8 mouse cellular contexts compared by ENCODE assay signal in genomic region chr7:16028102-16028927, GRCm38 (mm10). TPM values are rescaled to one million over a fixed set of nuclear protein-coding genes. Genes with fewer than 3 reads are reported as not detected.
A peak's percentile ranks its signal among the peaks of the same experiment; 100 is the strongest.
DNase-seq lines count a peak whose midpoint lies in the region; ATAC-seq lines count a peak whose summit lies in the region.

No protein-coding gene starts in this region.

- H3K9ac ChIP-seq in hindbrain, embryonic 13.5 days, result no peak overlapping the region
- no peak overlapping the region for H3K9ac ChIP-seq in hindbrain, embryonic 11.5 days (ENCODE audit: low read depth, low read length)

- ATAC-seq in hindbrain, embryonic 13.5 days (ENCODE audit: low FRiP score), result no peak
- ATAC-seq in hindbrain, embryonic 11.5 days (ENCODE audit: low FRiP score), result no peak
- ATAC-seq in activated CD4-positive, CD25-positive, alpha-beta regulatory T cell, adult 4 months, result no peak

- 89% methylated on average over 6 of the region's 6 CpGs for WGBS in hindbrain, embryonic 13.5 days
- WGBS in hindbrain, embryonic 11.5 days, result 88% methylated on average over 6 of the region's 6 CpGs

- peaks cover 19% of the 10 kb centered on the region for H3K36me3 ChIP-seq in hindbrain, embryonic 13.5 days
- 0 out of 2 replicates have a peak, but pooled peaks cover 3% of the 10 kb centered on the region for H3K36me3 ChIP-seq in hindbrain, embryonic 11.5 days (ENCODE audit: control insufficient read depth, insufficient read depth, low read length)

- H3K4me2 ChIP-seq in hindbrain, embryonic 13.5 days, result no peak overlapping the region
- no peak overlapping the region for H3K4me2 ChIP-seq in hindbrain, embryonic 11.5 days (replicated peaks; ENCODE audit: low read depth, low read length)

- DNase-seq in hindbrain, embryonic 11.5 days (ENCODE audit: low spot score), result no peak
- peak; percentile 35 for DNase-seq in urinary bladder, postnatal 14 days (ENCODE audit: low spot score)
- no peak for DNase-seq in urinary bladder, adult 2 months (ENCODE audit: low spot score)
- DNase-seq in heart, postnatal 36 days, result peak; percentile 44 to 62
- DNase-seq in right cerebral cortex, postnatal 36 days (ENCODE audit: low spot score in 2 of 2), result peak; percentile 63 to 68
- no peak for DNase-seq in T-cell, adult 2 months (ENCODE audit: low spot score)

- no peaks in the 10 kb centered on the region for H3K27me3 ChIP-seq in hindbrain, embryonic 13.5 days
- no peaks in the 10 kb centered on the region for H3K27me3 ChIP-seq in hindbrain, embryonic 11.5 days (ENCODE audit: control insufficient read depth, insufficient read depth, low read length)

- H3K27ac ChIP-seq in hindbrain, embryonic 13.5 days, result peak overlapping the region; percentile 48; the same call in 1 of the 2 replicates
- H3K27ac ChIP-seq in hindbrain, embryonic 11.5 days (ENCODE audit: low read depth, low read length), result no peak overlapping the region

- peaks cover 14% of the 10 kb centered on the region for H3K4me1 ChIP-seq in hindbrain, embryonic 13.5 days (replicated peaks)
- H3K4me1 ChIP-seq in hindbrain, embryonic 11.5 days (replicated peaks; ENCODE audit: control insufficient read depth, insufficient read depth, low read length), result no peaks in the 10 kb centered on the region

- H3K4me3 ChIP-seq in hindbrain, embryonic 13.5 days, result no peak overlapping the region
- H3K4me3 ChIP-seq in hindbrain, embryonic 11.5 days (ENCODE audit: low read depth, low read length), result no peak overlapping the region

- intact Hi-C loops in heart, postnatal 36 days (cut with DNase I), result no loop called here

- no peaks in the 10 kb centered on the region for H3K9me3 ChIP-seq in hindbrain, embryonic 13.5 days
- H3K9me3 ChIP-seq in hindbrain, embryonic 11.5 days (ENCODE audit: control insufficient read depth, low read length), result no peaks in the 10 kb centered on the region

RNA-seq across cellular contexts. Expression of gene Bicra, which starts 19.4 kb away (rescaled TPM):
- 8.2 and 8.4 TPM in 2 replicates for polyA plus RNA-seq in hindbrain, embryonic 13.5 days (2015; fragmentation: Nextera tagmentation; extraction: Ambion mirVana)
- polyA plus RNA-seq in hindbrain, embryonic 11.5 days (2014; fragmentation: Nextera tagmentation; extraction: Ambion mirVana), result 6.6 and 9.2 TPM in 2 replicates
- 3.3 and 7.9 TPM in 2 replicates for polyA plus RNA-seq in urinary bladder, adult 2 months (2012; rRNA removed)
- 1 to 10 TPM; 8.1 to 8.2 TPM for total RNA-seq in heart, postnatal 36 days (2021)
- 1 to 10 TPM; 3.7 TPM for polyA plus RNA-seq in activated CD4-positive, CD25-positive, alpha-beta regulatory T cell, adult 4 months (2017; shearing (Covaris generic))

RNA-seq across cellular contexts. Expression of gene Zfp541, which starts 33.3 kb away (rescaled TPM):
- 0.09 TPM in 2 replicates for polyA plus RNA-seq in hindbrain, embryonic 13.5 days (2015; fragmentation: Nextera tagmentation; extraction: Ambion mirVana)
- not detected in 2 replicates for polyA plus RNA-seq in hindbrain, embryonic 11.5 days (2014; fragmentation: Nextera tagmentation; extraction: Ambion mirVana)
- 0.06 and 0.07 TPM in 2 replicates for polyA plus RNA-seq in urinary bladder, adult 2 months (2012; rRNA removed)
- not detected for total RNA-seq in heart, postnatal 36 days (2021)
- polyA plus RNA-seq in activated CD4-positive, CD25-positive, alpha-beta regulatory T cell, adult 4 months (2017; shearing (Covaris generic)), result under 1 TPM in 1 of 2 experiments, not detected in 1; 0.11 TPM

Comparison
In these comparisons a context has a peak if more than half of its experiments do, and no peak if none do; other contexts are left out.
1. DNase-seq: peak in urinary bladder, postnatal 14 days (single experiment), heart, postnatal 36 days (2 of 2) and right cerebral cortex, postnatal 36 days (2 of 2); none in hindbrain, embryonic 11.5 days (single experiment), urinary bladder, adult 2 months (single experiment) and T-cell, adult 2 months (single experiment).